Mouse (Mus musculus) kidney, adult 2 months (tissue): Measurements from ENCODE around the gene Rassf7. TPM values are rescaled to one million over a fixed set of nuclear protein-coding genes. Genes with fewer than 3 reads are reported as not detected.

ENCODE experiments used
- DNase-seq: peaks from one replicate; pipeline ENCODE4 v3.0.0; 2021
- H3K27ac ChIP-seq: fragments of 200-500 bp; 2 replicates; pipeline ENCODE4 v1.5.1; 2012; ENCODE audit warnings: low read depth, low read length, control low read depth, inconsistent platforms; ENCODE audit not compliant: insufficient read depth
- H3K27me3 ChIP-seq: fragments of 200-500 bp; replicated peaks from 2 replicates; pipeline ENCODE4 v1.6.1; 2012; ENCODE audit warnings: mild to moderate bottlenecking, moderate library complexity, low read length, inconsistent platforms; ENCODE audit not compliant: control insufficient read depth, insufficient read depth
- H3K36me3 ChIP-seq: fragments of 200-500 bp; 2 replicates; pipeline ENCODE4 v1.6.1; 2012; ENCODE audit warnings: mild to moderate bottlenecking, moderate library complexity, low read length, inconsistent platforms; ENCODE audit not compliant: control insufficient read depth, insufficient read depth
- H3K4me1 ChIP-seq: fragments of 200-500 bp; 2 replicates; pipeline ENCODE4 v1.6.1; 2011; ENCODE audit warnings: low read length; ENCODE audit not compliant: control insufficient read depth, insufficient read depth
- H3K4me3 ChIP-seq: fragments of 200-500 bp; 2 replicates; pipeline ENCODE4 v1.5.1; 2011; ENCODE audit warnings: mild to moderate bottlenecking, low read depth, low read length, control low read depth; ENCODE audit not compliant: insufficient read depth
- CTCF ChIP-seq: fragments of 200-500 bp; conservative IDR thresholded peaks from 2 replicates; pipeline ENCODE4 v1.5.1; 2011; ENCODE audit warnings: low read depth, mild to moderate bottlenecking, control low read depth, low read length, moderate library complexity, mixed read lengths; ENCODE audit not compliant: insufficient read depth, insufficient read length
- POLR2A ChIP-seq: fragments of 200-500 bp; IDR thresholded peaks from one replicate; pipeline ENCODE4 v1.6.1; 2011; ENCODE audit warnings: low read depth, low read length, control low read depth
- WGBS: fragments of 180-500 bp; shearing (Covaris S2); methylation state at CpG from one replicate; pipeline ENCODE4 v1.1.7; 2018; 5-methylcytosine and 5-hydroxymethylcytosine counted together
- polyA plus RNA-seq: library from polyadenylated mRNA; depleted of rRNA; stranded (reverse); fragments of >200 nt; gene quantifications from 2 replicates; pipeline ENCODE4 v1.2.3, GENCODE M21; 2012; rRNA removed

The Rassf7 gene
- polyA plus RNA-seq, result 59.1 and 72.2 TPM in 2 replicates

GRCm38 (mm10) chr7:141215101-141215879 lies at the start of gene Rassf7:
Gene Rassf7, plus strand, starts transcription at chr7:141215860.
- Histone ChIP-seq H3K27ac (peak within 1 kb of the TSS; percentile 88), H3K4me1 (no peaks in the 10 kb centered on the region; the same call in 1 of the 2 replicates), H3K36me3 (no peaks in the 10 kb centered on the region), H3K4me3 (peak within 1 kb of the TSS; percentile 67), H3K27me3 (no peaks in the 10 kb centered on the region)
- peak; percentile 99 for DNase-seq
- TF ChIP-seq CTCF (no peak), POLR2A (peak; percentile 20)
- WGBS, result 2% methylated on average over 41 of the region's 41 CpGs

- Histone ChIP-seq H3K27ac (peak overlapping the region; percentile 32; the same call in 1 of the 2 replicates), H3K36me3 (no peaks in the 10 kb centered on the region; the same call in 1 of the 2 replicates), H3K4me1 (peaks cover 10% of the 10 kb centered on the region; the same call in 1 of the 2 replicates), H3K27me3 (no peaks in the 10 kb centered on the region), H3K4me3 (peak overlapping the region; percentile 61)
- TF ChIP-seq POLR2A (no peak), CTCF (no peak)
- DNase-seq, result peak; percentile 30
- 12% methylated on average over 7 of the region's 7 CpGs for WGBS
Observed at GRCm38 (mm10) chr7:141167901-141168517, 47.7 kb upstream of the Rassf7 start.

GRCm38 (mm10) chr7:141168518-141168953 lies 47.1 kb upstream of the Rassf7 start:
- H3K4me3 ChIP-seq, result peak overlapping the region; percentile 61
- 3% methylated on average over 22 of the region's 22 CpGs for WGBS
- H3K4me1 ChIP-seq, result peaks cover 15% of the 10 kb centered on the region; the same call in 1 of the 2 replicates
- no peaks in the 10 kb centered on the region; the same call in 1 of the 2 replicates for H3K36me3 ChIP-seq
- peak overlapping the region; percentile 32; the same call in 1 of the 2 replicates for H3K27ac ChIP-seq
- no peaks in the 10 kb centered on the region for H3K27me3 ChIP-seq
- peak; percentile 87 for DNase-seq
- TF ChIP-seq CTCF, result no peak
- no peak for TF ChIP-seq POLR2A

DNA sequence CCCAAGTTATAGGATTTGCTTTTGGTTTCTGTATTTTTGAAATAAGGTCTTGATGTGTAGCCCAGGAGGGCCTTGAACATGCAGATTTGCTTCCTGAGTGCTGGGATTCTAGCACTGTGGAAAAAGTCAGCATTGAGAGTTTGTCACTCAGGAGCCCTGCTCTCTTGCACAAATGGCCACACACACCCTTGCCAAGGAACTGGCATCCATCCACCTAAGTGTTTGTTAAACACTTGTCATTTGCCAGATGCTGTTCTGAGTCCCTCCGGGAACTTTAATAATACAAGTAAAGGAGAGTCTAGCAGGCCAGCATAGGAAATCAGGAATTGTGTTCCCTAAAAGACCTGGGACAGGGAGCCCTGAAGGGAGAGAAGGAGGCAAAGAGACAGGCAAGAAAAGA lies 46.4 kb upstream of the Rassf7 start:
- Histone ChIP-seq H3K36me3 (no peaks in the 10 kb centered on the region), H3K27ac (no peak overlapping the region), H3K4me1 (peaks cover 15% of the 10 kb centered on the region; the same call in 1 of the 2 replicates), H3K27me3 (no peaks in the 10 kb centered on the region), H3K4me3 (no peak overlapping the region)
- TF ChIP-seq CTCF (no peak), POLR2A (no peak)
- DNase-seq, result peak; percentile 24
- WGBS, result 54% methylated on average over 1 of the region's 1 CpGs

- no peak for DNase-seq
- no peaks in the 10 kb centered on the region for H3K36me3 ChIP-seq
- peaks cover 15% of the 10 kb centered on the region; the same call in 1 of the 2 replicates for H3K4me1 ChIP-seq
- H3K4me3 ChIP-seq, result no peak overlapping the region
- H3K27ac ChIP-seq, result no peak overlapping the region
- TF ChIP-seq CTCF (no peak), POLR2A (no peak)
- H3K27me3 ChIP-seq, result no peaks in the 10 kb centered on the region
Observed at GRCm38 (mm10) chr7:141169866-141170265, 45.8 kb upstream of the Rassf7 start.

GRCm38 (mm10) chr7:141172116-141173006 lies 43.3 kb upstream of the Rassf7 start, which contains the start of gene Rnh1:
Gene Rnh1, minus strand, starts transcription at chr7:141172857.
- peaks cover 15% of the 10 kb centered on the region; the same call in 1 of the 2 replicates for H3K4me1 ChIP-seq
- peak; percentile 96 for DNase-seq
- no peaks in the 10 kb centered on the region for H3K36me3 ChIP-seq
- peak within 1 kb of the TSS; percentile 88 for H3K27ac ChIP-seq
- WGBS, result 2% methylated on average over 55 of the region's 55 CpGs
- H3K4me3 ChIP-seq, result peak within 1 kb of the TSS; percentile 72
- no peaks in the 10 kb centered on the region for H3K27me3 ChIP-seq
- TF ChIP-seq POLR2A, result peak; percentile 43
- TF ChIP-seq CTCF, result no peak
